Mouse (Mus musculus): ENCODE results near the gene Bdh2. TPM values are rescaled to one million over a fixed set of nuclear protein-coding genes. Genes with fewer than 3 reads are reported as not detected.

The Bdh2 gene
- polyA plus RNA-seq, 1 experiment from 2014 or later = 1.7 TPM

DNA sequence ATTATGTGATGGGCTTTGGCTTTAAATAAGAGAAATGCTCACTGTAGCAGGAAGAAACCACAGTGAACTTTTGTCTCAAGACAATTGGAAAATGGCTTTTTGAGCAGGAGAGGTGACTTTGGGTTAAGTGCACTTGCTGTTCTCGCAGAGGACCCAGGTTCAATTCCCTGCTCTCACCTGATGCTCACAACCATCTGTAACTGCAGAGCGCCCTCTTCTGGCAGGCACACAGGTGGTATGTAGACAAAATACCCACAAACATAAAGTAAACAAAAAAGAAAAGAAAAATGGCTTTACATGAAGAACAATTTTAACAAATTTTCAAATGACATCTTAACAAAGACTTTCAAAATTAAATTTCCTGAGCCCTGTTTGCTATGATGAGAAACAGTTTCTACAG is 46.6 kb downstream of the Bdh2 start:
- Histone ChIP-seq H3K27me3 (replicated peaks; ENCODE audit: control insufficient read depth, insufficient read depth, low read length) (no peaks in the 10 kb centered on the region), H3K9me3 (ENCODE audit: control insufficient read depth, low read length) (no peaks in the 10 kb centered on the region), H3K36me3 (ENCODE audit: control insufficient read depth, insufficient read depth, low read length) (no peaks in the 10 kb centered on the region), H3K27ac (ENCODE audit: low read depth, low read length) (no peak overlapping the region), H3K4me2 (no peak overlapping the region), H3K4me1 (replicated peaks; ENCODE audit: control insufficient read depth, insufficient read depth, low read length) (no peaks in the 10 kb centered on the region), H3K4me3 (ENCODE audit: low read depth, low read length) (no peak overlapping the region), H3K9ac (ENCODE audit: low read depth, low read length) (no peak overlapping the region)
- no peak for ATAC-seq (replicated peaks; ENCODE audit: low FRiP score)
- 40% methylated on average over 2 of the region's 2 CpGs for WGBS
- no peak for DNase-seq (ENCODE audit: low spot score)

DNA sequence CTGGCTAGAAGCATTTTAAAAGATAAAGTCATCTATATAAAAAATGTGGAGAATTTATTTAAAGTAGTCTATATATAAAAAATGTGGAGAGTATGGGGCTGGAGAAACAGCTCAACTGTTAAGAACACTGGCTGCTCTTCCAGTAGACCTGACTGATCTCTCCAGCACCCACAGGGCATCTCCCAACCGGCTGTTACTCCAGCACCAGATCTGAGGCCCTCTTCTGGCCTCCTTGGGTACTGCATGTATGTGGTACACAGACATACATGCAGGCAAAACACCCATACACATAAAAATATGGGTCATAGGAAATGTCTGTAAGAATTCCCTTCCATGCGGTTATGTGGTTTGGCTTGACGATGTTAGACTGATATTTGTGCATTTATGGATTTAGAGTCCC is 47.5 kb downstream of the Bdh2 start:
- H3K9ac ChIP-seq (ENCODE audit: low read depth, low read length) = no peak overlapping the region
- ATAC-seq (replicated peaks; ENCODE audit: low FRiP score) = peak; percentile 49; the same call in 1 of the 2 replicates
- H3K36me3 ChIP-seq (ENCODE audit: control insufficient read depth, insufficient read depth, low read length) = no peaks in the 10 kb centered on the region
- no peaks in the 10 kb centered on the region for H3K4me1 ChIP-seq (replicated peaks; ENCODE audit: control insufficient read depth, insufficient read depth, low read length)
- no peak overlapping the region for H3K4me3 ChIP-seq (ENCODE audit: low read depth, low read length)
- DNase-seq (ENCODE audit: low spot score) = no peak
- WGBS = 33% methylated on average over 3 of the region's 3 CpGs
- no peaks in the 10 kb centered on the region for H3K9me3 ChIP-seq (ENCODE audit: control insufficient read depth, low read length)
- H3K27ac ChIP-seq (ENCODE audit: low read depth, low read length) = no peak overlapping the region
- H3K4me2 ChIP-seq = no peak overlapping the region
- no peaks in the 10 kb centered on the region for H3K27me3 ChIP-seq (replicated peaks; ENCODE audit: control insufficient read depth, insufficient read depth, low read length)

DNA sequence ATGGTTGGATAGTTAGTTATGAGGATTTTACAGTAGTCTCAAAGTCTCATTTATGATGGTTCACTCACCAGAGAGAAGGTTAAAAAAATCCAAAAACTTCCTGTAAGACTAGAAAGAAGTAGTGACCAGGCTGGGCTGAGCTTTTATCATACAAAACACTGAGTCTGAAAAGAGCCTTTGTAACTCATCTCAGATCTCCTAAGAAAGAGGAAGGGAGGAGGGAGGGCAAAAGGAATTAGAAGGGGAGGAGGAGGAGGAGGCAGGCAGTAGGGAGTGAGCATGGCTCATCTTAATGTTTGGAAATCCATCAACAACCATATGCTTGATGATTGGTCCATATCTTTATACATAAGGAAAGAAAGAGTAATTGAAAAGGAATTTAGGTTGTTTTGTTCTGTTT is 51.7 kb downstream of the Bdh2 start:
- no peaks in the 10 kb centered on the region for H3K4me1 ChIP-seq (replicated peaks; ENCODE audit: control insufficient read depth, insufficient read depth, low read length)
- DNase-seq (ENCODE audit: low spot score) (no peak), ATAC-seq (replicated peaks; ENCODE audit: low FRiP score) (no peak)
- H3K9ac ChIP-seq (ENCODE audit: low read depth, low read length) = no peak overlapping the region
- H3K4me2 ChIP-seq = no peak overlapping the region
- H3K27ac ChIP-seq (ENCODE audit: low read depth, low read length) = no peak overlapping the region
- H3K4me3 ChIP-seq (ENCODE audit: low read depth, low read length) = no peak overlapping the region
- H3K36me3 ChIP-seq (ENCODE audit: control insufficient read depth, insufficient read depth, low read length) = no peaks in the 10 kb centered on the region
- H3K27me3 ChIP-seq (replicated peaks; ENCODE audit: control insufficient read depth, insufficient read depth, low read length) = no peaks in the 10 kb centered on the region
- H3K9me3 ChIP-seq (ENCODE audit: control insufficient read depth, low read length) = no peaks in the 10 kb centered on the region

DNA sequence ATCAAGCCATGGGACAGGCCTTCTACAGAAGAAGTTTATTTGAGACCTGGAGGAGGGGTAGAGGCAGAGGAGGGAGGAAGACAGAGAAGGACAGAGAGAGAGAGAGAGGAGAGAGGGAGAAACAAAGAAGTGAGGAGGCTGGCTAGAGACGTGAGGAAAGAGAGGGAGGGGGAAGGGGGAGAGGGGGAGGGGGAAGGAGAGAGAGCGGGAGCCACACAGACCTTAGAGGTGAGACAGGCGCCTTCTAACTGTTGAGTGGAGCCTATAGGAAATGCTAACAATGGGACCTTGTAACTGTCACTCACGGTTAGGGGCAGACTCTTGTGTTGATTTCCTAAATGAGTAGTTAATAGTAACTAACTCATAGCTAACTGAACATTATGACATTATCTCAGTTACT is 52.7 kb downstream of the Bdh2 start:
- Histone ChIP-seq H3K4me2 (no peak overlapping the region), H3K4me3 (ENCODE audit: low read depth, low read length) (no peak overlapping the region), H3K9ac (ENCODE audit: low read depth, low read length) (no peak overlapping the region), H3K27ac (ENCODE audit: low read depth, low read length) (no peak overlapping the region), H3K36me3 (ENCODE audit: control insufficient read depth, insufficient read depth, low read length) (no peaks in the 10 kb centered on the region), H3K9me3 (ENCODE audit: control insufficient read depth, low read length) (no peaks in the 10 kb centered on the region), H3K27me3 (replicated peaks; ENCODE audit: control insufficient read depth, insufficient read depth, low read length) (no peaks in the 10 kb centered on the region), H3K4me1 (replicated peaks; ENCODE audit: control insufficient read depth, insufficient read depth, low read length) (no peaks in the 10 kb centered on the region)
- DNase-seq (ENCODE audit: low spot score) = no peak
- WGBS = 46% methylated on average over 4 of the region's 4 CpGs
- no peak for ATAC-seq (replicated peaks; ENCODE audit: low FRiP score)

DNA sequence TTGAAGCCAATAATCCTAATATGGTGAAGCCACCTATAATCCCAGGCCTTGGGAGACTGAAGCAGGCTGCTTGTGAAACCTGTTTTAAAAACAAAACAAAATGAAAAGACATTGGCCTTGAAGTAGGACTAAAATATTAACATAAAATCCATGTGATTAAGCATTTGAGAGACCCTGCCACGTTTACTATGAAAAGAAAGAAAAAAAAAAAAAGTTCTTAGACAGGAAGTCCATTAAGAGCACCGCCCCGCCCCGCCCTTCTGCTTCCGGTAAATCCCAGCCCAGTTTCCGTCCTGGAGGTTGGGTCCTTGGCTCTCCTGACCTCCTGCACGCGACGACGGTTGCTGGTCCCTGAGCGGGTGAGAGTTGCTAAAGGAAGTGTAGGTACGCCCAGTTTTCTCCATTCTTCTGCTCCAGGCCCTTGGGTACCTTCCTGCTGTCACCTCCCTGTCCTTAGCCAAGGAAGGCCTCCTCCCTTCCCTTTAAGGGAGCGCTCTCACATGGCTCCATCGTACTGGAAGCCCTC is 66.8 kb downstream of the Bdh2 start, which contains the start of gene Slc9b1:
Gene Slc9b1 (plus strand): TSS at position 291 of the 526 bp plus-strand sequence.
- Histone ChIP-seq H3K27ac (ENCODE audit: low read depth, low read length) (no peak within 1 kb of the TSS), H3K9ac (ENCODE audit: low read depth, low read length) (no peak within 1 kb of the TSS), H3K9me3 (ENCODE audit: control insufficient read depth, low read length) (no peaks in the 10 kb centered on the region), H3K36me3 (ENCODE audit: control insufficient read depth, insufficient read depth, low read length) (no peaks in the 10 kb centered on the region), H3K4me1 (replicated peaks; ENCODE audit: control insufficient read depth, insufficient read depth, low read length) (no peaks in the 10 kb centered on the region), H3K4me3 (ENCODE audit: low read depth, low read length) (no peak within 1 kb of the TSS), H3K27me3 (replicated peaks; ENCODE audit: control insufficient read depth, insufficient read depth, low read length) (no peaks in the 10 kb centered on the region), H3K4me2 (no peak within 1 kb of the TSS)
- no peak for ATAC-seq (replicated peaks; ENCODE audit: low FRiP score)
- no peak for DNase-seq (ENCODE audit: low spot score)
- WGBS = 70% methylated on average over 14 of the region's 14 CpGs

DNA sequence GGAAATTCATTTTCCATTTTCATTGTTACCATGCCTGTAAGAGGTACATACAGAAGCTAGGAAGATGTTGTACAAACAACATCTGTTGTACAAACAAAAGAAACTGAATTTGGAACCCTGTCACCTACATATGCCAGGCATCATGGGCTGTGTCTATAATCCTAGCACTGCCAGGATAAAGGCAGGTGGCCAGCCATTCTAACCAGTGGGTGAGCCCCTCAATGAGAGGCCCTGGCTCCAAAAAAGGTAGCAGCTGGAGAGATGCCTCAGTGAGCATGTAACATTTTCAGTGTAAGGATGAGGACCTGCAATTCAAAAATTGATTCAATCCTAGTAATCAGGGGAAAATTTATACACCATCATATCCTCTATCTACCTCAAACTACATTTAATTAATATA is 68.0 kb downstream of the Bdh2 start:
- ATAC-seq (replicated peaks; ENCODE audit: low FRiP score) (no peak), DNase-seq (ENCODE audit: low spot score) (no peak)
- no peaks in the 10 kb centered on the region for H3K9me3 ChIP-seq (ENCODE audit: control insufficient read depth, low read length)
- no peaks in the 10 kb centered on the region for H3K36me3 ChIP-seq (ENCODE audit: control insufficient read depth, insufficient read depth, low read length)
- no peak overlapping the region for H3K4me3 ChIP-seq (ENCODE audit: low read depth, low read length)
- no peaks in the 10 kb centered on the region for H3K4me1 ChIP-seq (replicated peaks; ENCODE audit: control insufficient read depth, insufficient read depth, low read length)
- H3K27me3 ChIP-seq (replicated peaks; ENCODE audit: control insufficient read depth, insufficient read depth, low read length) = no peaks in the 10 kb centered on the region
- H3K9ac ChIP-seq (ENCODE audit: low read depth, low read length) = no peak overlapping the region
- H3K27ac ChIP-seq (ENCODE audit: low read depth, low read length) = no peak overlapping the region
- no peak overlapping the region for H3K4me2 ChIP-seq

DNA sequence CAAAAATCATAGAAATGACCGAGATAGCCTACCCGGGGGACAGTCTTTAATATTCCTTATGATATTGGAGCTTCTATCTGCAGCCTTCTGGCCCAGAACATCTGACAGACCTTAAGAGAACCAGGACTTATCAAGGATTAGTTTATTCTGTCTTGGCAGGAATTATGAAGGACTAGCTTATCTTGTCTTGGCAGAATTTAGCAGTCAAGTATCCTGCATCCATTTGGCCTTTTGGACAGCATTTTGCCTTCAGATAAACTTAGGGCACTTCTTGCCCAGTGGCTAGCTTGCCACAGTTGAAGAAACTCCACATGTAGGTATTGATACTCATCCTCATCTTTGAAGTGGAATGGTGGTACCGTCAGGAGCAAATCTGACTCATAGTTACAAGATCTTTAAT is 70.8 kb downstream of the Bdh2 start:
- no peak overlapping the region for H3K27ac ChIP-seq (ENCODE audit: low read depth, low read length)
- DNase-seq (ENCODE audit: low spot score) = no peak
- no peak overlapping the region for H3K4me3 ChIP-seq (ENCODE audit: low read depth, low read length)
- WGBS = 89% methylated on average over 3 of the region's 3 CpGs
- no peaks in the 10 kb centered on the region for H3K27me3 ChIP-seq (replicated peaks; ENCODE audit: control insufficient read depth, insufficient read depth, low read length)
- H3K36me3 ChIP-seq (ENCODE audit: control insufficient read depth, insufficient read depth, low read length) = no peaks in the 10 kb centered on the region
- H3K4me1 ChIP-seq (replicated peaks; ENCODE audit: control insufficient read depth, insufficient read depth, low read length) = no peaks in the 10 kb centered on the region
- H3K9me3 ChIP-seq (ENCODE audit: control insufficient read depth, low read length) = no peaks in the 10 kb centered on the region
- ATAC-seq (replicated peaks; ENCODE audit: low FRiP score) = no peak
- no peak overlapping the region for H3K4me2 ChIP-seq
- H3K9ac ChIP-seq (ENCODE audit: low read depth, low read length) = no peak overlapping the region

Other genes starting within 250 kb of the Bdh2 start
- gene Cenpe, start 68.7 kb upstream of the Bdh2 start, polyA plus RNA-seq (2014; fragmentation: Nextera tagmentation; extraction: Ambion mirVana) = 30.7 and 34.6 TPM in 2 replicates
- gene Slc9b2, start 26.5 kb downstream of the Bdh2 start, polyA plus RNA-seq (2014; fragmentation: Nextera tagmentation; extraction: Ambion mirVana) = 0.62 and 1.0 TPM in 2 replicates
- gene Slc9b1, start 66.8 kb downstream of the Bdh2 start, polyA plus RNA-seq (2014; fragmentation: Nextera tagmentation; extraction: Ambion mirVana) = 0.16 and 0.23 TPM in 2 replicates
- 58.1 and 59.1 TPM in 2 replicates for gene Cisd2, start 142.7 kb downstream of the Bdh2 start, polyA plus RNA-seq (2014; fragmentation: Nextera tagmentation; extraction: Ambion mirVana)
- 502 and 537 TPM in 2 replicates for gene Ube2d3, start 156.9 kb downstream of the Bdh2 start, polyA plus RNA-seq (2014; fragmentation: Nextera tagmentation; extraction: Ambion mirVana)
- 9.7 TPM in 2 replicates for gene Manba, start 204.4 kb downstream of the Bdh2 start, polyA plus RNA-seq (2014; fragmentation: Nextera tagmentation; extraction: Ambion mirVana)